Mouse (Mus musculus) cerebellum, postnatal 36 days (tissue): Measurements from ENCODE around the gene Otub1.

Experiments
- DNase-seq, 2 experiments: peaks; one replicate each; pipeline ENCODE4 v3.0.0; 2021 to 2022; ENCODE audit warnings: mixed read lengths in 2 of 2

Gene Otub1

DNA sequence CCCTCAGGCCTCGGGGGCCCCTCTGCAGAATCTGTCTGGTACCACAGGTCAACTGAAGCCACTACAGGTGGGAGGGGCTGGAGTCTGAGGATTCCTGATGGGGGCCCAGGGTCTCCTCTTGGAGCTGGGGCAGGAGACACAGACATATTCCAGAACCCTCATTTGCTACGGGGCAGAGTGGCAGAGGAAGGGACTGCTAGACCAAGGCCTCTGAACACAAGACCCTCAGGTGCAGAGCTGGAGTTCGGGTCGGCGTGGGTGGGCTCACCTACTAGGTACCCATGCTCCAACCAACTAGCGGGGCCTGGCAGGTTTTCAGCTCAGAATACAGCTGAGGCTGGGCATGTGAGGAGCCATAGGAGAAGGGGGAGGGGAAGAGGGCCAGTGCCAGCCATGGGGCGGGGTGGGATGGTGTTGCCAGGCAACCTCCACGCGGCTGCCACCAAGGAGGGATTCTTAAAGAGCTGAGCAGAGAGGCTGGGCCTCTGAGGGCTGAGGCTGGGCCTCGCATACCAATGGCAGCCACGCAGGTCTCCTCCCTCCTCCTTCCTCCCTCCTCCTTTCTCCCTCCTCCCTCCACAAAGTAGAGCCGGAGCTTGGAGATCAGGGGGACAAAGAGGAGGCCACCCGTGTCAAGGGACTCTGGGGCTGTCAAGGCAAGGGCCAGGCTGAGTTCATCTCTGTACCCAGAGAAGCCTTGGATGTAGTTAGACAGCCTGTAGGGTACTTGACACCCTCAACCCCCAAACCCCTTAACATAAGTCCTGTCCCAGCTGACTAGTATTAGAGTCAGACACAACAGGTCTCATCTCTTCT, 33.9 kb downstream of the Otub1 start:
- DNase-seq = no peak

DNA sequence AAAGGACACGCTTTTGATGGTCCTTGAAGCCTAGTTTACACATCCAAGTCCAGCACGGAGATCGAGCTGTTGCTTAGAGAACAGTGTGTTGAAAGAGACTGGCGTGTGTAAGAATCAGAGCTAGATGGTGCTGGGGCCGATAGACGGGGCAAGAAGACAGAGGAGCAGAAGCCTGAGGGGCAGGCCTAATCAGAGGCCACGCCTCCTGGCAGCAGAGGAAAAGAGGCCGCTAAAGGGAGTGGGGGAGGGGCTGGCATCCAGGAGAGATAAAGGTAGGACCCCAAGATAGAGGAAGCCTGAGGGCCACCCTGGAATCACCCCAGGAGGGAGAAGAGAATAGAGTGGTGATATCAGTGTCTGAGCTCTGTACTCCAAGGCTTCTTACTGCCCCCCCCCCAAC, 34.7 kb downstream of the Otub1 start:
- no peak for DNase-seq

GRCm38 (mm10) chr19:7170916-7171315, 35.2 kb downstream of the Otub1 start:
- DNase-seq = no peak

DNA sequence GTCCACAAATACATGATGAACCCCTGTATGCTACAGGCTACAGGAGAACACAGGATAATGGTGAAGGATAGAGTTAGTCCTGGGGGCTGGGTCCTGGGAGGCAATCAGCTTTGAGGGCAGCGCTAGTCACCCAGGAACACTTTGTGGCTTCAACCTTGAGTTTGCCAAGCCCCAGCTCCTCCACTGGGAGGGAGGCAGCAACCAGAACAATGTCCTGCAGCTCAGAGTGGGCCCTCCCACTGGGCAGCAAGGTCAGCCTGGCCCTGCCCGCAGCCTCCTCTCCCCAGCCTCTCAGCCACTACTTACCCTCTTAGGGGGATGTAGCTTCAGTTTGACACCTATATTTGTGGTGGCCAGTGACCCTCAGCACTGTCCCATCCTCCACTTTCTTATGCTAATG, 37.7 kb downstream of the Otub1 start:
- DNase-seq = no peak

- no peak for DNase-seq
Measured at GRCm38 (mm10) chr19:7166767-7167166, 39.3 kb downstream of the Otub1 start.

DNA sequence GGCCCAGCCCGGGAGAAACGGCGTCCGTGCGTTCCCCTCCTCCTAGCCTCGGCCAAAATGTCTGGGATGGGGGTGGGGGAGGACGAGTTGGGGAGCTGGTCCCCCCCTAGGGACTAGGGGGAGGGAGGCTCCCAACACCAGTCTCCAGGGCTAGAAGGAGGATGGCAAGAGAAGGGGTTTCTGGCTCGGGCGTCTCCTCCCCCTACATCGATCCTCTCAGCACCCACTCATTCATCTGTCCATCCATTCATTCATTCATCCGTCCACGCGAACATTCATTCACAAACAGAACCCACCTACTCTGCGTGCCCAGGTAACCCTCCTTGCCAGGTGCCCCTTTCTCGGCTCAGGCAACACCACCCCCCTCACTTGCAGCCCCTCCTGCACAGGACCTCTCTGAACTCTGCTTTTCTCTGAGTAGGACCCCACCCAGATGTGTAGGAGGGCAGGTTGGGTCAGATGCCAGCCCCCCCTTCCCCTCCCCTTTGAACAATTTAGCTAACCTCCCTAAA, 39.9 kb downstream of the Otub1 start:
- DNase-seq = no peak

- DNase-seq = peak; percentile 60 to 75
Measured at GRCm38 (mm10) chr19:7165509-7166199, 40.5 kb downstream of the Otub1 start.

DNA sequence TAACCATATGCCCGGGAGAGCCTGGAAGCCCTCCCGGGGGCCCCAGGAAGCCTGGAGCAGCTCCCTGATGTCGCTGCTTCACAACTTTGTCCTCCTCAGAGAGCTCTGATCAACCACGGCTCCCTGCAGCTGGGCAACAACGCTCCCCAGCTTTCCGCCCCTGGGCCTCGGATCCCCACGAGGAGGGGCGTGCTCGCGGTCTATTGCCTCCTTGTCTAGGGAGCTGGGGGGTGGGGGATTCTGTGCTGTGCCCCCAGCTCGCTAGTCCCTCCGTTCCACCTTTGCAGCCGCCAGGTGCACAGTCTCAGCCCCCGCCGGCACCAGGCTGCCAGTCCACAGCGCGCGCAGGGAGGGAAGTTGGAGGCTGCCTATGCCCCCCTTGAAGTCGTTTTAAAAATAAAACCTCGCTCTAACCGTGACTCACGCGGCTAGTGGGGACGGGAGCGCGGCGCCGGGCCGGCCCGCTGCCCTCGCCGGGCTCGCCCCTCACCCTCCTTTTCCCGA, 41.2 kb downstream of the Otub1 start:
- DNase-seq = peak; percentile 39 to 43

- DNase-seq = peak; percentile 55 to 57
Measured at GRCm38 (mm10) chr19:7164238-7164637, 41.9 kb downstream of the Otub1 start.

GRCm38 (mm10) chr19:7161064-7161463, 45.1 kb downstream of the Otub1 start:
- DNase-seq = no peak

- peak in 1 of 2 experiments; percentile 53 for DNase-seq
Measured at GRCm38 (mm10) chr19:7160151-7160906, 45.8 kb downstream of the Otub1 start.

DNA sequence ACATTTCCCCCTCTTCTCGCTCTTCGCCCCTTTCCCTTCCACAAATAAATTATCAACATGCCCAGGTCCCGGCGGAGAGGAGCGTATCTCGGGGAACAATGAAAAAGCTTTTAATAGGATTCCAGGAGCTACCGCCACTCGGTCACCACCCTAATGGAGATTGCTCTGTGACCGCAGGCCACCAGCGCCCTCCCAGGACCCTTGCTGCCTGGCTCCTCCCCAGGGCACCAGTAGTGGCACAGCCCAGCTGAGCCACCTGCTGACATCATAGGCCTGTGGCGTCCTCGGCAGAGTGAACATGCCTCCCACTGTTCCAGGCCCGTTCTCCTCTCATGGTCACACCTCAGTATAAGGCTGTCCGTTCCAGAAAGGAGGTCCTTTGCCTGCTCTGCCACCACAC, 48.4 kb downstream of the Otub1 start:
- no peak for DNase-seq

- no peak for DNase-seq
Measured at GRCm38 (mm10) chr19:7155196-7155595, 50.9 kb downstream of the Otub1 start.

DNA sequence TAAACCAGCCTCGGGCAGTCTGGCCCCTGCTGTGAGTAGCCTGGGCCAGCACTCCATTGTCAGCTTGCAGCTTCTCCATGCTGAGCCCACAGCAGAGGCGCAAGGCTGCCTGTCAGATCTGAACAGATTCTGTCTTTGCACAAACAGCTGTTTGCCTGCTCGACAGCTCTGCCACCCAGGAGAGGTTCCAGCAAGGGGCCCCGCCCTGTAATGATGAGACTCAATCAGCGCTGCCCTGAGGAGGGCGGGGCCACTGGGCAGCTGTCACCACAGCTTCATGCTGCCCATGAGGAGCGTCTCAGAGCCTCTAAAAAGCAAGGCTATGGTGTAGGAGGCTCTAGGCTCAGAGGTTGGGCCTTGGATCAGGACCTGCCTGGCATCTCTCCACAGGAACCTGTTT, 52.9 kb downstream of the Otub1 start:
- no peak for DNase-seq

- no peak for DNase-seq
Measured at GRCm38 (mm10) chr19:7151927-7152653, 54.0 kb downstream of the Otub1 start.

- no peak for DNase-seq
Measured at GRCm38 (mm10) chr19:7151300-7151926, 54.7 kb downstream of the Otub1 start.

- DNase-seq = no peak
Measured at GRCm38 (mm10) chr19:7149158-7149685, 56.9 kb downstream of the Otub1 start.

DNA sequence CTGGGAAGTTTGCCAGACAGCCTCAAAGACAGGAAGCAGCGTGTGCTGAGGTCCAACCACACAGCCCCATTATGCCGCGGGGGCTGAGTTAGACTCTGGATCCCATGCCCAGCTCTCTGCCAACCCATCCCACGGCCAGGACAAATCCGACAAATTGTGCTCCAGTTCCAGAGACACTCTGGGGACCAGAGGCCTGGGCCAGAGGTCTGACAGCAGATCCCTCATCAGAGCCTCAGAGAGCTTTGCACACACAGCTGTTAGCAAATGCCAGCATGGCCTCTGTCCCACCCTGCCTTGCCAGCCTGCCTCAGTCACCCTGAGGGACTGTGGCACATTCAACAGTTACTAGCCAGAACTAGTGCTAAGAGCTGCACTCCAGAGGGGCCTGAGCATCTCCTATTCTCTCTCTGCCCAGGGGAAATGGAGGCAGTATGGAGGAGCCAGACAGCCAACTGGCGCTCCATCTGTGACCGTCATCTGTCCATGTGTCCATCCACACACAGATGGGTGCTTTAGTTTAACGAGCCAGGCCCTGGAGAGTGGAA, 57.5 kb downstream of the Otub1 start:
- DNase-seq = no peak
